Mouse (Mus musculus) midbrain, postnatal 0 days (tissue): Measurements from ENCODE around the gene Mfn2. TPM values are rescaled to one million over a fixed set of nuclear protein-coding genes. Genes with fewer than 3 reads are reported as not detected.

Source experiments
- ATAC-seq: fragments of 200-750 bp; cut with Nextera tagmentation; 2 replicates; pipeline ENCODE4 v1.8.0; 2017; ENCODE audit warnings: moderate number of reproducible peaks, mild to moderate bottlenecking, moderate TSS enrichment, moderate library complexity; ENCODE audit not compliant: low FRiP score
- DNase-seq: peaks from one replicate; pipeline ENCODE4 v3.0.0-alpha.2; 2015; ENCODE audit warnings: low spot score
- H3K27ac ChIP-seq: fragments of 300-500 bp; sonication (generic); 2 replicates; pipeline ENCODE4 v1.5.1; 2014; ENCODE audit warnings: low read depth, mild to moderate bottlenecking, low read length, mixed read lengths
- H3K27me3 ChIP-seq: fragments of 300-500 bp; sonication (generic); 2 replicates; pipeline ENCODE4 v1.6.1; 2014; ENCODE audit warnings: low read length, control low read depth, mixed read lengths; ENCODE audit not compliant: insufficient read depth
- H3K36me3 ChIP-seq: fragments of 300-500 bp; sonication (generic); 2 replicates; pipeline ENCODE4 v1.6.1; 2014; ENCODE audit warnings: low read length, control low read depth, mixed read lengths; ENCODE audit not compliant: insufficient read depth
- H3K4me1 ChIP-seq: fragments of 300-500 bp; sonication (generic); 2 replicates; pipeline ENCODE4 v1.6.1; 2014; ENCODE audit warnings: mild to moderate bottlenecking, control low read depth, antibody characterized with exemption, low read length, mixed read lengths; ENCODE audit not compliant: insufficient read depth
- H3K4me2 ChIP-seq: fragments of 300-500 bp; sonication (generic); 2 replicates; pipeline ENCODE4 v1.6.1; 2014; ENCODE audit warnings: low read depth, mild to moderate bottlenecking, low read length, mixed read lengths; ENCODE audit not compliant: poor library complexity, severe bottlenecking
- H3K4me3 ChIP-seq: fragments of 300-500 bp; sonication (generic); 2 replicates; pipeline ENCODE4 v1.5.1; 2014; ENCODE audit warnings: low read depth, mild to moderate bottlenecking, low read length, moderate library complexity
- H3K9ac ChIP-seq: fragments of 300-500 bp; sonication (generic); replicated peaks from 2 replicates; pipeline ENCODE4 v1.6.1; 2014; ENCODE audit warnings: mild to moderate bottlenecking, low read length, moderate library complexity, mixed read lengths; ENCODE audit not compliant: poor library complexity, severe bottlenecking
- H3K9me3 ChIP-seq: fragments of 300-500 bp; sonication (generic); 2 replicates; pipeline ENCODE4 v1.6.1; 2016; ENCODE audit warnings: low read length, control low read depth
- CTCF ChIP-seq: IDR thresholded peaks from 2 replicates; pipeline ENCODE4 v1.5.1; 2016; ENCODE audit warnings: antibody characterized with exemption, mild to moderate bottlenecking
- WGBS: fragments of 180-500 bp; shearing (Covaris S2); extraction: QIAGEN DNeasy Blood & Tissue Kit; methylation state at CpG from one replicate; pipeline ENCODE4 v1.1.7; 2014; 5-methylcytosine and 5-hydroxymethylcytosine counted together
- polyA plus RNA-seq: library from polyadenylated mRNA; unstranded; fragments of >200 nt; fragmentation: Nextera tagmentation; extraction: Ambion mirVana; gene quantifications from 2 replicates; pipeline ENCODE4 v1.2.1, GENCODE M21; 2015
- total RNA-seq: library from RNA; depleted of rRNA; stranded (reverse); fragments of >200 nt; gene quantifications from 2 replicates; pipeline ENCODE4 v1.2.3, GENCODE M21; 2014; rRNA removed

The Mfn2 gene
- total RNA-seq (92.3 and 97.7 TPM in 2 replicates), polyA plus RNA-seq (96.9 and 99.0 TPM in 2 replicates)

DNA sequence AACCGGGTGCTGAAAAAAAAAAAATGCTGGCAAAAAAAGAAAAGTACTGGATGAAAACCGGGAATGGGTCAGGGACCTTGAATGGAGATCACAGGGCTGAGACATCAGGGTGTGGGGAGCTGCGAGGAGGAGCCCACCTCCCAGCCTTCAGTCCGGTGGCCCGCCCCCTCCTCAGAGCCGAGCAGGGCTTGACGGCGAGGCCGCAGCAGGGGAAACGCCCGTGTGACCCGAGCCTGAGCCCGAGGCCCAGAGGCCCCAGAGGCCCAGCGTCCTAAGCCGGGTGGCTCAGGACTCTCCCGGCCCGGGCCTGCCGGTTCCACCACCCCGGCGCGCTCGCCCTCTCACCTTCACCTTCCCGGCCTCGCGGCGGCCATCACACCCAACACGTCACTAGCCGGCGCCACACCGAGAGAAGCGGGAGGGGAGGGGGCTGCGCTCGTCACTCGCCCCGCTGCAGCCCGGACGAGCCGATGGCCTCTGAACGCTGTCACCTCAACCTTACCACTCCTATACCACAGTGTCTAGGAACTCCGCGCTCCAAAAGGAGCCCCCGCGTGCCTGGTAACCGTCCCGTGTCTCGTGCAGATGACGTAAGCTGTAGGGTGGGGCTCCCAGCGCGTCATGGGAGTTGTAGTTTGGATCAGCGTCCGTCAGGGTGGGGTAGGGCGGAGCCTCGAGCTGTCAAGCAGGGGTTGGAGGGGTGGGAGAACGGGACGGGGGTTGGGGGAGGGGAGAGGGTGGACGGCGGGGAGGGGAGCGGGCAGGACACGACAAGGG lies at the start of gene Mfn2:
TSS of gene Mfn2 (minus strand) at position 392 of the 777 bp plus-strand sequence.
- no peaks in the 10 kb centered on the region for H3K27me3 ChIP-seq
- under 1% methylated on average over 46 of the region's 59 CpGs for WGBS
- peaks cover 20% of the 10 kb centered on the region for H3K36me3 ChIP-seq
- H3K4me1 ChIP-seq: peaks cover 9% of the 10 kb centered on the region
- H3K27ac ChIP-seq: peak within 1 kb of the TSS; percentile 70
- no peak for TF ChIP-seq CTCF
- DNase-seq (peak; percentile 94), ATAC-seq (peak; percentile 94)
- peak within 1 kb of the TSS; percentile 85 for H3K9ac ChIP-seq
- no peaks in the 10 kb centered on the region for H3K9me3 ChIP-seq
- H3K4me2 ChIP-seq: peak within 1 kb of the TSS; percentile 55
- H3K4me3 ChIP-seq: peak within 1 kb of the TSS; percentile 75

DNA sequence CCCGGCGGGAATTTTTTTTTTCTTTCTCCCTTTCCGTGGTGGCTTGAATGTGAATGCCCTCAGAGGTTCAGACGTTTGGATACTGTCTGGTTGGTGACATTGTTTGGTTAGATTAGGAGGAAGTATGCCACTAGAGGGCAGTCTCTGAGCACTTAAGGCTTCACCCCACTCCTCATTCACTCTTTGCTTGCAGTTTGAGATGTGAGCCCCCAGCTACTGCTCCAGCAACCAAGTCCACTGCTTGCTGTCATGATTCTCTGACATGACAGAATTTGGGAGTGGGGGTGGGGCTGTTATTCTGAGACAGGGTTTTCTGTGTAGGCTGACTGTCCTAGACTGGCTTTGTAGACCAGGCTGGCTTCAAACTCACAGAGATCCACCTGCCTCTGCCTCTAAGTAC lies 49.1 kb upstream of the Mfn2 start:
- ATAC-seq (no peak), DNase-seq (peak; percentile 80)
- TF ChIP-seq CTCF: peak; percentile 73
- H3K9ac ChIP-seq: no peak overlapping the region
- H3K4me2 ChIP-seq: no peak overlapping the region
- H3K4me1 ChIP-seq: no peaks in the 10 kb centered on the region
- H3K27ac ChIP-seq: no peak overlapping the region
- H3K4me3 ChIP-seq: no peak overlapping the region
- no peaks in the 10 kb centered on the region for H3K9me3 ChIP-seq
- no peaks in the 10 kb centered on the region for H3K27me3 ChIP-seq
- 9% methylated on average over 4 of the region's 4 CpGs for WGBS
- peaks cover 3% of the 10 kb centered on the region; the same call in 1 of the 2 replicates for H3K36me3 ChIP-seq

DNA sequence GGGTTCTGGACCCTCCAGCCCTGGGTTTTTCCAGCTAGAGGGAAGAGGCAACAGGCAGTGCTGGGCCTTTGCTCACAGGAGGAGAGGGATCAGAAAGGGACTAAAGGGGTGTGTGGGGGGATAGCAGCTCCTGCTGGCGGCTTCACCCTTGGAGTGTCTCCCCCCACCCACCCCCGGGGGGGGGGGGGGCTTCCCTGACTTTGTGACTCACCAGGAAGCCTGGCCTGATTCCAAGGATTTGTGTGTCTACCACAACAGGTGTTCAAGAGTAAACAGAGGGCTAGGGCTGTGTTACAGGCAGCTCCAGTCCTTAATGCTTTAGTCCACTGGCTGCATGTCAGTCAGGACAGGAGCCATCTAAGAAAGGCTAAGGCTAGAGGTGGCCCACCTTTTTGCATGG lies 43.0 kb upstream of the Mfn2 start:
- DNase-seq: no peak
- peaks cover 44% of the 10 kb centered on the region for H3K36me3 ChIP-seq
- no peak overlapping the region for H3K4me3 ChIP-seq
- H3K27me3 ChIP-seq: no peaks in the 10 kb centered on the region
- no peak overlapping the region for H3K4me2 ChIP-seq
- H3K4me1 ChIP-seq: no peaks in the 10 kb centered on the region
- no peak for ATAC-seq
- 59% methylated on average over 2 of the region's 2 CpGs for WGBS
- no peaks in the 10 kb centered on the region for H3K9me3 ChIP-seq
- TF ChIP-seq CTCF: no peak
- H3K27ac ChIP-seq: no peak overlapping the region
- H3K9ac ChIP-seq: no peak overlapping the region

- 95% methylated on average over 1 of the region's 1 CpGs for WGBS
- Histone ChIP-seq H3K4me2 (no peak overlapping the region; the same call in 1 of the 2 replicates), H3K9ac (no peak overlapping the region), H3K4me1 (peaks cover 8% of the 10 kb centered on the region; the same call in 1 of the 2 replicates), H3K27me3 (no peaks in the 10 kb centered on the region), H3K4me3 (no peak overlapping the region), H3K27ac (no peak overlapping the region), H3K9me3 (no peaks in the 10 kb centered on the region), H3K36me3 (peaks cover 41% of the 10 kb centered on the region)
- ATAC-seq: no peak
- TF ChIP-seq CTCF: no peak
- no peak for DNase-seq
Measured at GRCm38 (mm10) chr4:147943005-147943404, 38.5 kb upstream of the Mfn2 start.

DNA sequence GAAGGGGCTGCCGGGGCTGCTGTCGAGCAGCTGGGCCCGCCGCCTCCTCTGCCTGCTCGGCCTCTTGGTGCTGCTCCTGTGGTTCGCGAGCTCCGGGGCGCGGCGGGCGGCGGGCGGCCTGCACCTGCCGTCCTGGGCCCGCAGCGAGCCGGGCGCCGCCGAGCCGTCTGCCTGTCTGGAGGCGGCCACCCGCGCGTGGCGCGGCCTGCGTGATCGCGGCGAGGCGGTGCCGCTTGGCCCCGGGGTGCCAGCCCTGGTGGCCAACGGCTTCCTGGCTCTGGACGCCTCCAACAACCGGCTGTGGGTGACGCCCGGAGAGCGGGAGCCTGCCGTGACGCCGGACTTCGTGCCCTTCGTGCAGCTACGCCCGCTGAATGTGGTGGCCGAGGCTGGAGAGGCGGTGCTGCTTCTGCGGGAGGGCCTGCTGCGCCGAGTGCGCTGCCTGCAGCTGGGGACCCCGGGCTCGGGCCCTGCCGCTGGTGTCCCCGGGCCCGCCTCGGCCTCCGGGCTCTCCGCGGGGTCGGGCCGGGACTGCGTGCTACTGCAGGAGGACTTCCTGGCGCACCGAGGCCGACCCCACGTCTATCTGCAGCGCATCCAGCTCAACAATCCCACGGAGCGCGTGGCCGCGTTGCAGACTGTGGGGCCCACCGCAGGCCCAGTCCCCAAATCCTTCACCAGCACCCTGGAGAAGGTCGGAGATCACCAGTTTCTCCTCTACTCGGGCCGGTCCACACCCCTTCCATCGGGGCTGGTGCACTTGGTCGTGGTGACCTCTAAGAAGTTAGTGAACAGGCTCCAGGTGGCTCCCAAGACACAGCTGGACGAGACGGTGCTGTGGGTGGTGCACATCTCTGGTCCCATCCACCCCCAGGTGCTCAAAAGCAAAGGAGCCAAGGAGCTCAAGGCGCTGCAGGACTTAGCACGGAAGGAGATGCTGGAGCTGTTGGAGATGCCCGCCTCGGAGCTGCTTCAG lies 36.8 kb upstream of the Mfn2 start:
- Histone ChIP-seq H3K4me1 (peaks cover 8% of the 10 kb centered on the region; the same call in 1 of the 2 replicates), H3K9me3 (no peaks in the 10 kb centered on the region), H3K36me3 (peaks cover 28% of the 10 kb centered on the region), H3K4me2 (peak overlapping the region; percentile 99), H3K4me3 (peak overlapping the region; percentile 96), H3K9ac (peak overlapping the region; percentile 80), H3K27me3 (no peaks in the 10 kb centered on the region), H3K27ac (peak overlapping the region; percentile 66)
- 9% methylated on average over 83 of the region's 88 CpGs for WGBS
- DNase-seq: no peak
- TF ChIP-seq CTCF: no peak
- peak; percentile 54 for ATAC-seq
